Mouse (Mus musculus) C2C12 (cell line): ENCODE data around the gene Lgmn. TPM values are rescaled to one million over a fixed set of nuclear protein-coding genes. Genes with fewer than 3 reads are reported as not detected.

Experiments used
- H3K27me3 ChIP-seq: one replicate; pipeline ENCODE4 v1.6.1; 2011; ENCODE audit not compliant: control insufficient read depth, insufficient read depth, insufficient read length
- H3K36me3 ChIP-seq: one replicate; pipeline ENCODE4 v1.6.1; 2011; ENCODE audit not compliant: control insufficient read depth, insufficient read depth
- H3K4me3 ChIP-seq: one replicate; pipeline ENCODE4 v1.5.1; 2011; ENCODE audit warnings: mild to moderate bottlenecking, control low read depth; ENCODE audit not compliant: poor library complexity, insufficient read depth, severe bottlenecking
- H3K79me2 ChIP-seq: one replicate; pipeline ENCODE4 v1.6.1; 2011; ENCODE audit not compliant: control insufficient read depth, insufficient read depth
- H3K79me3 ChIP-seq: one replicate; pipeline ENCODE4 v1.6.1; 2011; ENCODE audit warnings: low read depth, control low read depth
- H3ac ChIP-seq: one replicate; pipeline ENCODE3; 2011; ENCODE audit warnings: low read depth; ENCODE audit not compliant: control insufficient read depth, insufficient read length
- CEBPB ChIP-seq: IDR thresholded peaks from one replicate; pipeline ENCODE4 v1.6.1; 2011; ENCODE audit warnings: low read depth, mild to moderate bottlenecking, control low read depth, moderate library complexity
- CTCF ChIP-seq: IDR thresholded peaks from one replicate; pipeline ENCODE4 v1.5.1; 2011; ENCODE audit not compliant: control insufficient read depth, insufficient read depth, insufficient read length
- FOSL1 ChIP-seq: IDR thresholded peaks from one replicate; pipeline ENCODE4 v1.8.0; 2011; ENCODE audit warnings: mild to moderate bottlenecking, low read length; ENCODE audit not compliant: poor library complexity, insufficient read depth, severe bottlenecking
- MAX ChIP-seq: IDR thresholded peaks from one replicate; pipeline ENCODE4 v1.6.1; 2011; ENCODE audit warnings: mild to moderate bottlenecking, control low read depth
- MYOD1 ChIP-seq: IDR thresholded peaks from one replicate; pipeline ENCODE4 v1.6.1; 2011; ENCODE audit warnings: low read depth; ENCODE audit not compliant: control insufficient read depth, insufficient read length
- MYOG ChIP-seq: IDR thresholded peaks from one replicate; pipeline ENCODE4 v1.6.1; 2011; ENCODE audit not compliant: control insufficient read depth, insufficient read length; ENCODE audit errors: extremely low read depth
- USF1 ChIP-seq: IDR thresholded peaks from one replicate; pipeline ENCODE4 v1.6.1; 2011; ENCODE audit warnings: low read depth, mild to moderate bottlenecking, control low read depth, moderate library complexity
- polyA plus RNA-seq: library from polyadenylated mRNA; unstranded; fragments of >200 nt; fragmentation: generic; extraction: Trizol; gene quantifications from one replicate; pipeline ENCODE4 v1.2.1, GENCODE M21; 2012; ENCODE audit warnings: missing spikeins

The Lgmn gene
- polyA plus RNA-seq, 1 experiment: 56.9 TPM

- TF ChIP-seq MYOG: no peak
- TF ChIP-seq MAX: no peak
- no peak for TF ChIP-seq USF1
- TF ChIP-seq FOSL1: no peak
- no peak for TF ChIP-seq CEBPB
- TF ChIP-seq MYOD1: no peak
- no peak for TF ChIP-seq CTCF
- H3K36me3 ChIP-seq: peaks cover 9% of the 10 kb centered on the region
- no peak overlapping the region for H3K4me3 ChIP-seq
- no peaks in the 10 kb centered on the region for H3K79me2 ChIP-seq
- H3ac ChIP-seq: no peak overlapping the region
- no peaks in the 10 kb centered on the region for H3K79me3 ChIP-seq
- H3K27me3 ChIP-seq: no peaks in the 10 kb centered on the region
Measured at GRCm38 (mm10) chr12:102422623-102423320, 16.8 kb downstream of the Lgmn start.

- Histone ChIP-seq H3ac (no peak overlapping the region), H3K4me3 (no peak overlapping the region), H3K79me3 (no peaks in the 10 kb centered on the region), H3K36me3 (peaks cover 9% of the 10 kb centered on the region), H3K27me3 (no peaks in the 10 kb centered on the region), H3K79me2 (no peaks in the 10 kb centered on the region)
- TF ChIP-seq MYOD1 (no peak), CEBPB (no peak), CTCF (no peak)
Measured at GRCm38 (mm10) chr12:102422065-102422464, 17.5 kb downstream of the Lgmn start.

- Histone ChIP-seq H3K27me3 (no peaks in the 10 kb centered on the region), H3K4me3 (no peak overlapping the region), H3ac (no peak overlapping the region), H3K36me3 (peaks cover 9% of the 10 kb centered on the region), H3K79me2 (no peaks in the 10 kb centered on the region), H3K79me3 (no peaks in the 10 kb centered on the region)
- no peak for TF ChIP-seq CTCF
- no peak for TF ChIP-seq CEBPB
- TF ChIP-seq MYOG: no peak
- peak; percentile 58 for TF ChIP-seq MYOD1
- peak; percentile 26 for TF ChIP-seq MAX
- TF ChIP-seq USF1: no peak
- TF ChIP-seq FOSL1: no peak
Measured at GRCm38 (mm10) chr12:102420168-102420890, 19.3 kb downstream of the Lgmn start.

GRCm38 (mm10) chr12:102419544-102419943 is 20.1 kb downstream of the Lgmn start:
- Histone ChIP-seq H3K79me3 (no peaks in the 10 kb centered on the region), H3K79me2 (no peaks in the 10 kb centered on the region), H3K36me3 (peaks cover 9% of the 10 kb centered on the region), H3K4me3 (no peak overlapping the region), H3K27me3 (no peaks in the 10 kb centered on the region), H3ac (no peak overlapping the region)
- no peak for TF ChIP-seq CTCF
- no peak for TF ChIP-seq MYOD1
- TF ChIP-seq MAX: no peak
- no peak for TF ChIP-seq CEBPB
- no peak for TF ChIP-seq FOSL1

- Histone ChIP-seq H3K27me3 (no peaks in the 10 kb centered on the region), H3ac (no peak overlapping the region), H3K79me2 (no peaks in the 10 kb centered on the region), H3K36me3 (peaks cover 2% of the 10 kb centered on the region), H3K79me3 (no peaks in the 10 kb centered on the region), H3K4me3 (no peak overlapping the region)
- TF ChIP-seq MAX (no peak), MYOG (no peak), FOSL1 (no peak), USF1 (peak; percentile 46), MYOD1 (no peak), CTCF (no peak), CEBPB (peak; percentile 89)
Measured at GRCm38 (mm10) chr12:102417701-102418100, 21.9 kb downstream of the Lgmn start.

GRCm38 (mm10) chr12:102416955-102417510 is 22.6 kb downstream of the Lgmn start:
- Histone ChIP-seq H3K79me2 (no peaks in the 10 kb centered on the region), H3K4me3 (no peak overlapping the region), H3K27me3 (no peaks in the 10 kb centered on the region), H3K79me3 (no peaks in the 10 kb centered on the region), H3ac (no peak overlapping the region), H3K36me3 (no peaks in the 10 kb centered on the region)
- TF ChIP-seq MYOG (no peak), MYOD1 (no peak), FOSL1 (no peak), MAX (no peak), CTCF (no peak), CEBPB (no peak), USF1 (no peak)
